Mouse (Mus musculus): ENCODE data around the gene 1700017B05Rik.

- TF ChIP-seq CTCF (IDR thresholded peaks at IDR 0.05; ENCODE audit: low read depth, low read length) (no peak), POLR2A (IDR thresholded peaks at IDR 0.05; ENCODE audit: borderline replicate concordance, low read depth, low read length) (no peak)
These were observed 53.1 kb downstream of the 1700017B05Rik start for GRCm38 (mm10) chr9:57209316-57209715.
